Mouse (Mus musculus) kidney, adult 2 months (tissue): Measurements from ENCODE around the gene Apcs. TPM values are rescaled to one million over a fixed set of nuclear protein-coding genes. Genes with fewer than 3 reads are reported as not detected.

Experiments used
- DNase-seq: peaks from one replicate; pipeline ENCODE4 v3.0.0; 2021
- H3K27ac ChIP-seq: fragments of 200-500 bp; 2 replicates; pipeline ENCODE4 v1.5.1; 2012; ENCODE audit warnings: low read depth, low read length, control low read depth, inconsistent platforms; ENCODE audit not compliant: insufficient read depth
- H3K27me3 ChIP-seq: fragments of 200-500 bp; replicated peaks from 2 replicates; pipeline ENCODE4 v1.6.1; 2012; ENCODE audit warnings: mild to moderate bottlenecking, moderate library complexity, low read length, inconsistent platforms; ENCODE audit not compliant: control insufficient read depth, insufficient read depth
- H3K36me3 ChIP-seq: fragments of 200-500 bp; 2 replicates; pipeline ENCODE4 v1.6.1; 2012; ENCODE audit warnings: mild to moderate bottlenecking, moderate library complexity, low read length, inconsistent platforms; ENCODE audit not compliant: control insufficient read depth, insufficient read depth
- H3K4me1 ChIP-seq: fragments of 200-500 bp; 2 replicates; pipeline ENCODE4 v1.6.1; 2011; ENCODE audit warnings: low read length; ENCODE audit not compliant: control insufficient read depth, insufficient read depth
- H3K4me3 ChIP-seq: fragments of 200-500 bp; 2 replicates; pipeline ENCODE4 v1.5.1; 2011; ENCODE audit warnings: mild to moderate bottlenecking, low read depth, low read length, control low read depth; ENCODE audit not compliant: insufficient read depth
- CTCF ChIP-seq: fragments of 200-500 bp; conservative IDR thresholded peaks from 2 replicates; pipeline ENCODE4 v1.5.1; 2011; ENCODE audit warnings: low read depth, mild to moderate bottlenecking, control low read depth, low read length, moderate library complexity, mixed read lengths; ENCODE audit not compliant: insufficient read depth, insufficient read length
- POLR2A ChIP-seq: fragments of 200-500 bp; IDR thresholded peaks from one replicate; pipeline ENCODE4 v1.6.1; 2011; ENCODE audit warnings: low read depth, low read length, control low read depth
- WGBS: fragments of 180-500 bp; shearing (Covaris S2); methylation state at CpG from one replicate; pipeline ENCODE4 v1.1.7; 2018; 5-methylcytosine and 5-hydroxymethylcytosine counted together
- polyA plus RNA-seq: library from polyadenylated mRNA; depleted of rRNA; stranded (reverse); fragments of >200 nt; gene quantifications from 2 replicates; pipeline ENCODE4 v1.2.3, GENCODE M21; 2012; rRNA removed

The Apcs gene
- polyA plus RNA-seq: not detected in 2 replicates

GRCm38 (mm10) chr1:172894777-172895357 is at the start of gene Apcs:
Gene Apcs (minus strand): TSS chr1:172895041.
- Histone ChIP-seq H3K4me3 (no peak within 1 kb of the TSS), H3K4me1 (peaks cover 3% of the 10 kb centered on the region; the same call in 1 of the 2 replicates), H3K27ac (no peak within 1 kb of the TSS), H3K36me3 (no peaks in the 10 kb centered on the region), H3K27me3 (no peaks in the 10 kb centered on the region)
- TF ChIP-seq POLR2A (no peak), CTCF (no peak)
- DNase-seq: peak; percentile 54
- 28% methylated on average over 2 of the region's 2 CpGs for WGBS

DNA sequence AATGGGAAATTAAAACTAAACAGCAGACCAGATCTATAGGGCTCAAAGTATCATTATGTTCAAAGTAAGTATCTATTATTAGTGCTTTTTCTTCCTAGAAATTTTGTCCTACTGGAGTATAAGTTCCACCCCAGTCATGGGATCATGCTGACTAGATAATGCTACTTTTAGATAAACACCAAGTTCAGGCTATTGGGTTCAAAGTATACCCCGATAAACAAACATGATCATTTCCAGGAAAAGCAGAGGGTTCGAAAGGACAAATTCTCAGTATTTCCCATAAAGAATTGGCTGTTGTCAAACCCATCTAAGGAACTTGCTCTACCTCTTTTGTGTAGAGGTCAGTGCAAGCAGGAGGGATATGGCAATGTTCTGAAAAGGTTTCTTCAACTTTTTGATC is 37.4 kb upstream of the Apcs start:
- no peak for DNase-seq
- H3K36me3 ChIP-seq: no peaks in the 10 kb centered on the region
- TF ChIP-seq CTCF (no peak), POLR2A (no peak)
- no peak overlapping the region for H3K27ac ChIP-seq
- WGBS: 94% methylated on average over 2 of the region's 2 CpGs
- H3K4me3 ChIP-seq: no peak overlapping the region
- H3K4me1 ChIP-seq: no peaks in the 10 kb centered on the region
- H3K27me3 ChIP-seq: no peaks in the 10 kb centered on the region

- Histone ChIP-seq H3K27ac (no peak overlapping the region), H3K4me3 (no peak overlapping the region), H3K4me1 (no peaks in the 10 kb centered on the region; the same call in 1 of the 2 replicates), H3K36me3 (no peaks in the 10 kb centered on the region), H3K27me3 (no peaks in the 10 kb centered on the region)
- DNase-seq: no peak
- TF ChIP-seq CTCF: no peak
- TF ChIP-seq POLR2A: no peak
- WGBS: 86% methylated on average over 2 of the region's 2 CpGs
Observed at GRCm38 (mm10) chr1:172918450-172918849, 23.6 kb upstream of the Apcs start.

- Histone ChIP-seq H3K4me1 (no peaks in the 10 kb centered on the region; the same call in 1 of the 2 replicates), H3K27me3 (no peaks in the 10 kb centered on the region), H3K4me3 (no peak overlapping the region), H3K27ac (no peak overlapping the region), H3K36me3 (no peaks in the 10 kb centered on the region)
- 59% methylated on average over 1 of the region's 1 CpGs for whole genome bisulfite sequencing
- TF ChIP-seq POLR2A (no peak), CTCF (no peak)
- DNase-seq: peak; percentile 29
Observed at GRCm38 (mm10) chr1:172917115-172917514, 22.3 kb upstream of the Apcs start.

- H3K4me1 ChIP-seq: no peaks in the 10 kb centered on the region
- no peak for DNase-seq
- H3K27me3 ChIP-seq: no peaks in the 10 kb centered on the region
- no peak overlapping the region for H3K4me3 ChIP-seq
- no peaks in the 10 kb centered on the region for H3K36me3 ChIP-seq
- TF ChIP-seq CTCF: no peak
- TF ChIP-seq POLR2A: no peak
- no peak overlapping the region for H3K27ac ChIP-seq
Observed at GRCm38 (mm10) chr1:172903313-172903712, 8.5 kb upstream of the Apcs start.

GRCm38 (mm10) chr1:172895435-172895834 is 594 bp upstream of the Apcs start:
- TF ChIP-seq CTCF (no peak), POLR2A (no peak)
- no peak for DNase-seq
- H3K36me3 ChIP-seq: no peaks in the 10 kb centered on the region
- WGBS: 79% methylated on average over 2 of the region's 2 CpGs
- H3K4me1 ChIP-seq: peaks cover 3% of the 10 kb centered on the region; the same call in 1 of the 2 replicates
- H3K27me3 ChIP-seq: no peaks in the 10 kb centered on the region
- no peak overlapping the region for H3K27ac ChIP-seq
- H3K4me3 ChIP-seq: no peak overlapping the region

DNA sequence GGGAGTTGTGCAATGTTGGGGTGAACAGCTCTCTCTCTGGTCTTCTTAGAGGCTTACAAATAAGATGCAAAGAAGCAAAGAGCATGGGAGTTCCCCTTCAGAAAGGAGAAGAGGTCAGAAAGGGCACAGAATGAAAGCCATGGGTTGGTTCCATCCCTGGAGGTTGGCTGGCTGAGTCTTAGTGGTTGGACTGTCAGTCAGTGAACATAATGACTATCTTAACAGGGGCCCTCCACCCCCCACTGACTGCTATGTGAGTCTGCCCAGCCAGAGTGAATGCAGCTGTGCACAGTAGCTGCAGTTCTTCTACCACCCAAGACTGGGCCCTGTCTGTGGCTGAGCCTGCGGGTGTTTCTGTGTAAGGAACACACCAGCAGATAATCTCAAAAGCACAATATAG is 18.2 kb downstream of the Apcs start:
- 80% methylated on average over 1 of the region's 1 CpGs for WGBS
- H3K27me3 ChIP-seq: no peaks in the 10 kb centered on the region

DNA sequence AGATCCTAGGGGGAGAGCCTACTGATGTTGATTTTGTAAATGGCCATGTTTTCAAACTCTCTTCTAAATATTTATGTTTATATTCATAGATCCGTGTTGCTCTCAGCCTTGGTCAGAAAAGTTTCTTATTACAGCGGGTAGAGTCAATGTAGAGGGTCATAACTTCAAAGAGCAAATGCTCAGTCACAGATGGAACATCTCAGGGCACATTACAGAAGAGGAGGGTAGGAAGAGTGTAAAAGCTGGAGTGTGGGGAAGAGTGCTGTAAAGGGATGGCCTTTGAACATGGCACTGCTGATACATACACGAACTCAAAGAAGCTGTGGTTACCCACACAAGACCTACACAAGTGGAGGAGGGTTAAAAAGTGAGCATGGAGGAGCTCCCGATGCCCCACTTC is 19.6 kb downstream of the Apcs start:
- H3K36me3 ChIP-seq: no peaks in the 10 kb centered on the region
- no peaks in the 10 kb centered on the region for H3K4me1 ChIP-seq
- H3K27ac ChIP-seq: no peak overlapping the region
- WGBS: 68% methylated on average over 4 of the region's 4 CpGs
- H3K4me3 ChIP-seq: no peak overlapping the region
- H3K27me3 ChIP-seq: no peaks in the 10 kb centered on the region
- DNase-seq: no peak
- no peak for TF ChIP-seq POLR2A
- no peak for TF ChIP-seq CTCF

More for the DNA sequence above, 18.2 kb downstream of the Apcs start:
- H3K36me3 ChIP-seq: no peaks in the 10 kb centered on the region
- no peak for TF ChIP-seq POLR2A
- TF ChIP-seq CTCF: no peak
- DNase-seq: no peak
- H3K27ac ChIP-seq: no peak overlapping the region
- H3K4me1 ChIP-seq: no peaks in the 10 kb centered on the region
- H3K4me3 ChIP-seq: no peak overlapping the region
